Mouse (Mus musculus) embryonic fibroblast, embryonic 13.5 days (primary cell): ENCODE measurements around the gene Adamts4.

Source experiments
- CTCF ChIP-seq: IDR thresholded peaks from 2 replicates; pipeline ENCODE4 v1.5.1; 2011; ENCODE audit warnings: mild to moderate bottlenecking, control low read depth, low read length, moderate library complexity, borderline replicate concordance; ENCODE audit not compliant: insufficient read depth
- POLR2A ChIP-seq: IDR thresholded peaks from 2 replicates; pipeline ENCODE4 v1.6.1; 2011; ENCODE audit warnings: low read depth, mild to moderate bottlenecking, control low read depth, low read length, moderate library complexity

GRCm38 (mm10) chr1:171263666-171264461, 13.6 kb downstream of the Adamts4 start:
- TF ChIP-seq CTCF = no peak
- peak; percentile 34; the same call in 1 of the 2 replicates for TF ChIP-seq POLR2A
